Mouse (Mus musculus) MEL (cell line): ENCODE measurements around the gene Rnf126. TPM values are rescaled to one million over a fixed set of nuclear protein-coding genes. Genes with fewer than 3 reads are reported as not detected.

ENCODE experiments used
- DNase-seq: peaks from one replicate; pipeline ENCODE4 v3.0.0; 2011; ENCODE audit warnings: low read depth, low spot score
- H3K27ac ChIP-seq: 2 replicates; pipeline ENCODE4 v1.5.1; 2012; ENCODE audit warnings: low read depth, mild to moderate bottlenecking, control low read depth, low read length, moderate library complexity; ENCODE audit not compliant: control insufficient read depth
- H3K27me3 ChIP-seq, 2 experiments: fragments of 150-350 bp in 1 of 2; sonication (generic) in 1 of 2; 2 replicates each; pipeline ENCODE4 v1.6.1; 2012; ENCODE audit warnings: low read length in 2 of 2, mild to moderate bottlenecking in 2 of 2, improper control_type of control experiment in 1 of 2, moderate library complexity in 1 of 2; ENCODE audit not compliant: insufficient read depth in 2 of 2, control insufficient read depth in 1 of 2
- H3K36me3 ChIP-seq, 2 experiments: 2 replicates each; pipeline ENCODE4 v1.6.1; 2012 to 2014; ENCODE audit warnings: low read length in 2 of 2, improper control_type of control experiment in 1 of 2, inconsistent platforms in 1 of 2, mild to moderate bottlenecking in 1 of 2; ENCODE audit not compliant: insufficient read depth in 2 of 2, control insufficient read depth in 1 of 2
- H3K4me1 ChIP-seq, 2 experiments: fragments of 150-350 bp in 1 of 2; sonication (generic) in 1 of 2; 2 replicates each; pipeline ENCODE4 v1.6.1; 2012; ENCODE audit warnings: low read length in 2 of 2, improper control_type of control experiment in 1 of 2, mild to moderate bottlenecking in 1 of 2; ENCODE audit not compliant: insufficient read depth in 2 of 2, control insufficient read depth in 1 of 2
- H3K4me3 ChIP-seq, 2 experiments: fragments of 150-350 bp in 1 of 2; sonication (generic) in 1 of 2; 2 replicates each; pipeline ENCODE4 v1.5.1; 2012; ENCODE audit warnings: low read depth in 2 of 2, low read length in 2 of 2, mild to moderate bottlenecking in 2 of 2, moderate library complexity in 2 of 2, control low read depth in 1 of 2, improper control_type of control experiment in 1 of 2; ENCODE audit not compliant: control insufficient read depth in 1 of 2, insufficient read depth in 1 of 2
- H3K79me2 ChIP-seq: 2 replicates; pipeline ENCODE4 v1.6.1; 2012; ENCODE audit warnings: mild to moderate bottlenecking, low read length, moderate library complexity; ENCODE audit not compliant: control insufficient read depth, poor library complexity, insufficient read depth
- H3K9ac ChIP-seq: 2 replicates; pipeline ENCODE4 v1.6.1; 2012; ENCODE audit warnings: low read depth, mild to moderate bottlenecking, control low read depth, low read length, moderate library complexity; ENCODE audit not compliant: control insufficient read depth, poor library complexity, severe bottlenecking
- H3K9me3 ChIP-seq: fragments of 150-350 bp; sonication (generic); replicated peaks from 2 replicates; pipeline ENCODE4 v1.6.1; 2012; ENCODE audit warnings: mild to moderate bottlenecking, low read length, improper control_type of control experiment, moderate library complexity; ENCODE audit not compliant: insufficient read depth
- CHD1 ChIP-seq: IDR thresholded peaks from 2 replicates; pipeline ENCODE4 v1.6.1; 2012; ENCODE audit warnings: low read depth, mild to moderate bottlenecking, inconsistent platforms, low read length, improper control_type of control experiment
- CTCF ChIP-seq, 3 experiments: IDR thresholded peaks in 2 of 3; conservative IDR thresholded peaks in 1 of 3; 2 replicates each; pipeline ENCODE4 v1.5.1; 2011 to 2012; ENCODE audit warnings: low read length in 3 of 3, low read depth in 2 of 3, mild to moderate bottlenecking in 2 of 3, improper control_type of control experiment in 1 of 3, inconsistent platforms in 1 of 3, mixed read lengths in 1 of 3, moderate library complexity in 1 of 3; ENCODE audit not compliant: control insufficient read depth in 1 of 3, insufficient read depth in 1 of 3, poor library complexity in 1 of 3, severe bottlenecking in 1 of 3
- E2F4 ChIP-seq: IDR thresholded peaks from 2 replicates; pipeline ENCODE4 v1.6.1; 2011; ENCODE audit warnings: low read depth, low read length, improper control_type of control experiment, borderline replicate concordance
- GATA1 ChIP-seq: IDR thresholded peaks from 2 replicates; pipeline ENCODE4 v1.6.1; 2011; ENCODE audit warnings: low read depth, low read length, improper control_type of control experiment
- JUND ChIP-seq: IDR thresholded peaks from 2 replicates; pipeline ENCODE4 v1.6.1; 2011; ENCODE audit warnings: low read depth, mild to moderate bottlenecking, improper control_type of control experiment, low read length
- MAX ChIP-seq: IDR thresholded peaks from 2 replicates; pipeline ENCODE4 v1.6.1; 2011; ENCODE audit warnings: low read length, improper control_type of control experiment
- MXI1 ChIP-seq: IDR thresholded peaks from 2 replicates; pipeline ENCODE4 v1.6.1; 2011; ENCODE audit warnings: mild to moderate bottlenecking, low read depth, low read length, improper control_type of control experiment
- MYC ChIP-seq: IDR thresholded peaks from 2 replicates; pipeline ENCODE4 v1.6.1; 2011; ENCODE audit warnings: low read depth, mild to moderate bottlenecking, low read length, improper control_type of control experiment, moderate library complexity
- NELFE ChIP-seq: IDR thresholded peaks from 2 replicates; pipeline ENCODE4 v1.6.1; 2011; ENCODE audit warnings: low read depth, low read length, improper control_type of control experiment
- POLR2A ChIP-seq, 2 experiments: IDR thresholded peaks; 2 replicates each; pipeline ENCODE4 v1.6.1; 2011 to 2012; ENCODE audit warnings: low read length in 2 of 2, mild to moderate bottlenecking in 2 of 2, control low read depth in 1 of 2, improper control_type of control experiment in 1 of 2, low read depth in 1 of 2, moderate library complexity in 1 of 2; ENCODE audit not compliant: control insufficient read depth in 1 of 2, insufficient read depth in 1 of 2, poor library complexity in 1 of 2
- RAD21 ChIP-seq: IDR thresholded peaks from 2 replicates; pipeline ENCODE4 v1.6.1; 2011; ENCODE audit warnings: mild to moderate bottlenecking, low read depth, low read length, improper control_type of control experiment
- SIN3A ChIP-seq: IDR thresholded peaks from 2 replicates; pipeline ENCODE4 v1.6.1; 2012; ENCODE audit warnings: low read length, improper control_type of control experiment, inconsistent platforms
- SMC3 ChIP-seq: IDR thresholded peaks from 2 replicates; pipeline ENCODE4 v1.6.1; 2011; ENCODE audit warnings: low read depth, low read length, improper control_type of control experiment
- TBP ChIP-seq: IDR thresholded peaks from 2 replicates; pipeline ENCODE4 v1.8.0; 2011; ENCODE audit warnings: low read depth, low read length, improper control_type of control experiment
- UBTF ChIP-seq: IDR thresholded peaks from 2 replicates; pipeline ENCODE4 v1.6.1; 2012; ENCODE audit warnings: low read depth, mild to moderate bottlenecking, inconsistent platforms, low read length, improper control_type of control experiment, moderate library complexity, borderline replicate concordance; ENCODE audit not compliant: insufficient read depth
- USF2 ChIP-seq, 2 experiments: IDR thresholded peaks; 2 replicates each; pipeline ENCODE4 v1.6.1; 2011 to 2012; ENCODE audit warnings: improper control_type of control experiment in 2 of 2, low read length in 2 of 2, borderline replicate concordance in 1 of 2, inconsistent platforms in 1 of 2, low read depth in 1 of 2, mild to moderate bottlenecking in 1 of 2; ENCODE audit not compliant: insufficient read depth in 1 of 2
- ZC3H11A ChIP-seq: IDR thresholded peaks from 2 replicates; pipeline ENCODE4 v1.6.1; 2012; ENCODE audit warnings: low read depth, mild to moderate bottlenecking, inconsistent platforms, low read length, improper control_type of control experiment
- polyA plus RNA-seq, 2 experiments: library from polyadenylated mRNA; stranded (reverse) in 1 of 2; unstranded in 1 of 2; fragments of >175 nt in 1 of 2; fragments of >200 nt in 1 of 2; gene quantifications; 2 replicates each; pipeline versions ENCODE4 v1.2.1 to v1.2.4; 2012; ENCODE audit warnings: low replicate concordance in 2 of 2, low read depth in 1 of 2; ENCODE audit not compliant: insufficient read length in 2 of 2, insufficient read depth in 1 of 2, missing spikeins in 1 of 2
- total RNA-seq: library from RNA; depleted of rRNA; stranded (reverse); fragments of 300-350 nt; gene quantifications from 2 replicates; pipeline ENCODE4 v1.2.3, GENCODE M21; 2012

The Rnf126 gene
- total and polyA plus RNA-seq, 3 experiments: 84.8 to 184 (median 174) TPM

DNA sequence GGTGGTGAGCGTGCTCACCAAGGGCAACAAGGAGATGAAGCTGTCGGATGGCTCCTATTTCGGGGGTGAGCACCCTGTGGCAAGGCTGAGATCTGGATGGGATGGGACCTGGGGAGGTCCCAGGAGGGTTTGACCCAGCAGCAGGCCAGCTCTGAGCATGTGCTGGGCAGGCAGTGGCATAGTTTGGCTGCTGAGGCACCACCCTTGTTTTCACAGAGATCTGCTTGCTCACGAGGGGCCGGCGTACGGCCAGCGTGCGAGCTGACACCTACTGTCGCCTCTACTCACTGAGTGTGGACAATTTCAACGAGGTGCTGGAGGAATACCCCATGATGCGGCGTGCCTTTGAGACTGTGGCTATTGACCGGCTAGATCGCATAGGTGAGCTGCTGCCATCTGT lies 32.9 kb downstream of the Rnf126 start:
- no peaks in the 10 kb centered on the region for H3K4me1 ChIP-seq
- H3K9me3 ChIP-seq: no peaks in the 10 kb centered on the region
- no peak overlapping the region for H3K4me3 ChIP-seq
- no peak overlapping the region for H3K9ac ChIP-seq
- TF ChIP-seq MYC (no peak), NELFE (no peak), POLR2A (IDR thresholded peaks at IDR 0.05; ENCODE audit: control insufficient read depth in 1 of 2, insufficient read depth in 1 of 2, low read depth in 1 of 2, low read length in 2 of 2, poor library complexity in 1 of 2) (no peak), MAX (no peak), RAD21 (no peak), SMC3 (no peak), E2F4 (no peak)
- TF ChIP-seq, all 39 proteins: peak for 0
- Histone ChIP-seq H3K79me2 (no peaks in the 10 kb centered on the region), H3K27ac (no peak overlapping the region), H3K27me3 (no peaks in the 10 kb centered on the region), H3K36me3 (no peaks in the 10 kb centered on the region; a peak in 1 of 4 replicates)
- DNase-seq: no peak

DNA sequence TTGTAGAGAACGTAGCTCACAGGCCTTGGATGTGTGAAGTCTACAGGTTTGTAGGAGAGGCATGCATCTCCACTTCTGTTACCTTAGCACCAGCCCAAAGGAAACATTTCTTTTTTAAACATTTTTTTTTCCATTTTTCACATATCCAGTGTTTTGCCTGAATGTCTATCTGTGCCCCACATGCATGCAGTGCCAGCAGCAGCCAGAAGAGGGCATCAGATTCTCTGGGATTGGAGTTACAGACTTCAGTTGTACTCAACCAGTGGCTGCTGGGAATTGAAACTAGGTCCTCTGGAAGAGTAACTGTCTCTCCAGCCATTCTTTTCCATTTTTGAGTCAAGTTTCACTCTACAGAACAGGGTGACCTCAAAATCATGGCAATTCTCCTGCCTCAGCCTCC lies 34.3 kb downstream of the Rnf126 start:
- H3K4me1 ChIP-seq: no peaks in the 10 kb centered on the region
- peak; percentile 67 for DNase-seq
- H3K27me3 ChIP-seq: no peaks in the 10 kb centered on the region
- TF ChIP-seq CTCF (IDR thresholded peaks at IDR 0.05 in 2 of 3, conservative IDR thresholded peaks at IDR 0.05 in 1 of 3; ENCODE audit: control insufficient read depth in 1 of 3, insufficient read depth in 1 of 3, low read depth in 2 of 3, low read length in 3 of 3, poor library complexity in 1 of 3, severe bottlenecking in 1 of 3): peak; percentile 80 to 90 (median 80)
- TF ChIP-seq RAD21: peak; percentile 60
- no peak for TF ChIP-seq NELFE
- TF ChIP-seq SMC3: peak; percentile 77
- no peak for TF ChIP-seq POLR2A (IDR thresholded peaks at IDR 0.05; ENCODE audit: control insufficient read depth in 1 of 2, insufficient read depth in 1 of 2, low read depth in 1 of 2, low read length in 2 of 2, poor library complexity in 1 of 2)
- no peak for TF ChIP-seq UBTF
- TF ChIP-seq GATA1: no peak
- peak; percentile 41; the same call in 1 of the 2 replicates for TF ChIP-seq ZC3H11A
- no peak for TF ChIP-seq TBP
- no peaks in the 10 kb centered on the region for H3K9me3 ChIP-seq
- no peak overlapping the region for H3K27ac ChIP-seq
- H3K9ac ChIP-seq: no peak overlapping the region
- no peaks in the 10 kb centered on the region for H3K79me2 ChIP-seq
- H3K4me3 ChIP-seq: no peak overlapping the region
- H3K36me3 ChIP-seq: no peaks in the 10 kb centered on the region; a peak in 1 of 4 replicates

DNA sequence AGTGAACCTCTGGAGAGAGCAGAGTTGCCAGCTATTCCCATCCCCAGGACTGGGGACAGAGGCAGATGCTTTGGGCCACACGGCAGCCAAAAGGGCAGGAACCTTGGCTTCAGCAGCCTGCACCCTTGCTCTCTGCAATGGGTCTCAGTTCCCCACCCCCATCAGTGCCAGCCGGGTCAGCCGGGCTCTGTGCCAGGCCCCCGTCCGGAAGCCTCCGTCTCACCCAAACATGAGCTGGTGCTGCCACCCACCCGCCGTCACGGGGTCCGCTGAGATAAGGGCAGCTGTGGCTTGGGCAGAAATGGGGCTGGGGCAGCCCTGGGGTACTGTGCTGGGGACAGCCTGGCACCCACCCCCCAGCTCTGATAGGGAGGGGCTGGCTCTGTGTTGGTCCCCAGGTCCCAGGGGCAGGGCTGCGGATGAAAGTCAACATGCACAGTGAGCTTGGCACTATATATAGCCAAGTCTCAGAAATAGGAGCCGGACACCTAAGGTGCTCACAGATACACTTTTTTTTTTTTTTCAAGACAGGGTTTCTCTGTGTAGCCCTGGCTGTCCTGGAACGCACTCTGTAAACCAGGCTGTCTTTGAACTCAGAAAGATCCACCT lies 37.3 kb downstream of the Rnf126 start:
- Histone ChIP-seq H3K79me2 (no peaks in the 10 kb centered on the region), H3K9me3 (no peaks in the 10 kb centered on the region), H3K4me1 (no peaks in the 10 kb centered on the region), H3K36me3 (no peaks in the 10 kb centered on the region), H3K9ac (no peak overlapping the region), H3K27ac (no peak overlapping the region), H3K27me3 (no peaks in the 10 kb centered on the region), H3K4me3 (no peak overlapping the region)
- no peak for DNase-seq
- no peak for TF ChIP-seq USF2 (IDR thresholded peaks at IDR 0.05; ENCODE audit: borderline replicate concordance in 1 of 2, insufficient read depth in 1 of 2, low read depth in 1 of 2, low read length in 2 of 2)
- no peak for TF ChIP-seq JUND
- TF ChIP-seq MXI1: no peak
- no peak for TF ChIP-seq CHD1
- no peak for TF ChIP-seq RAD21
- TF ChIP-seq SIN3A: no peak
